Mouse (Mus musculus): ENCODE data around the gene Rhbdl3. TPM values are rescaled to one million over a fixed set of nuclear protein-coding genes. Genes with fewer than 3 reads are reported as not detected.
A peak's percentile ranks its signal among the peaks of the same experiment; 100 is the strongest.

The Rhbdl3 gene
- 0.17 TPM for polyA plus RNA-seq (2012; fragmentation: generic; extraction: Trizol)

DNA sequence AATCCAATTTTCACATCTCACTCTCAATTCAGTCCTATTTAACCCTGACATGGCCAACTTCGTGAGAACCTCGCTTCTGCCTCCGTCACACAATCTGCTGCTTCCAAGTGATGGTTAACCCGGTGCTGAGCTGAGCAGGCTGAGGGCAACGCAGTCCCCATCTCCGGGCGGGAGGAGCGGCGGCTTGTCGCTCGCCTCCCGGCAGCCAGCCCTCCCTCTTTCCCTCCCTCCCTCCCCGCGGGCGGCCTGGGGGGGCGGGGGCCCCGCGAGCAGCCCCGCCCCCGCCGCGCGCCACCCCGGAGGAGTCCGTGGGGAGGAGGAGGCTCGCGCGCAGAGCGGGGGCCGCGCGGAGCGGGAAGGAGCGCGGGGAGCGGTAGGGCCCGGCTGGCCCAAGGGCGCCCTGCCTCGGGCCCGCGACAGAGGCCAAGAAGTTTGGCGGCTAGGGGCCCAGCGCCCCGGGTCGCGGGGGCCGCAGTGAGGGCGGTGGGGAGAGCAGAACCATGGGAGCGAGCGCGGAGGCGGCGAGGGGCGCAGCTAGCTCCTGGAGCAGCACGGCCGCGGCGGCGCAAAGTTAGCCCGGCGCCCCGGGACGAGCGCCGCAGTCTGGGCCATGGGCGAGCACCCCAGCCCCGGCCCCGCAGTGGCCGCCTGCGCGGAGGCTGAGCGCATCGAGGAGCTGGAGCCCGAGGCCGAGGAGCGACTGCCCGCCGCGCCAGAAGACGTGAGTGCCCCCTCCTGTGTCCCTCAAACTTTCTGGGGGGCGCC, at the start of gene Rhbdl3:
TSS of gene Rhbdl3 (plus strand) at position 362 of the 765 bp plus-strand sequence.
- TF ChIP-seq MAX (IDR thresholded peaks at IDR 0.05; ENCODE audit: low read depth) (no peak), TCF12 (IDR thresholded peaks at IDR 0.05; ENCODE audit: insufficient read depth, poor library complexity, severe bottlenecking) (no peak), USF1 (IDR thresholded peaks at IDR 0.05; ENCODE audit: low read depth) (no peak), POLR2A (IDR thresholded peaks at IDR 0.05; ENCODE audit: insufficient read length, low read depth) (peak; percentile 46)
- Histone ChIP-seq H3K36me3 (ENCODE audit: control insufficient read depth, insufficient read depth) (no peaks in the 10 kb centered on the region), H3K79me2 (ENCODE audit: control insufficient read depth, insufficient read depth) (no peaks in the 10 kb centered on the region), H3ac (ENCODE audit: control insufficient read depth, insufficient read length) (no peak within 1 kb of the TSS), H3K4me2 (ENCODE audit: low read depth) (peak within 1 kb of the TSS; percentile 92), H3K4me3 (peak within 1 kb of the TSS; percentile 14), H3K27me3 (ENCODE audit: control insufficient read depth, insufficient read depth, insufficient read length) (peaks cover 45% of the 10 kb centered on the region)

DNA sequence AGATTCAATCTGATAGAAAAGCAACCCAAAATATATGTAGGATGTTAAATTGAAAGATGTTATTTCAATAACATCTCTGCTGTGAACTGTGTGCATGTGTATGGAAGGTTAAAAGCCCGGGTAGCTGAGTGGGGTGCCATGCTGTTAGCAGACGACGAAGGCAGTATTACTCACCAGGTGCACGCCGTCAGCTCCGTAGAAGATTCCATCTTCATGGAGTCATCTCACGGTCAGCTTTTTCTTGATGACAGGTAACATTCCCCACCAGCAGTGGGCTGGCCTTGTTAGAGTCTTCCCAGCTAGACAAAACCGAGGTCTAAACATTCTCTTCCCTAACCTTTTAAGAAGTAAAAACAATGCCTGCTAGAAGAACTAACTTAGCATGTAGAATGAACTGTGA, 36.6 kb upstream of the Rhbdl3 start:
- H3K79me2 ChIP-seq (ENCODE audit: control insufficient read depth, insufficient read depth), result no peaks in the 10 kb centered on the region

DNA sequence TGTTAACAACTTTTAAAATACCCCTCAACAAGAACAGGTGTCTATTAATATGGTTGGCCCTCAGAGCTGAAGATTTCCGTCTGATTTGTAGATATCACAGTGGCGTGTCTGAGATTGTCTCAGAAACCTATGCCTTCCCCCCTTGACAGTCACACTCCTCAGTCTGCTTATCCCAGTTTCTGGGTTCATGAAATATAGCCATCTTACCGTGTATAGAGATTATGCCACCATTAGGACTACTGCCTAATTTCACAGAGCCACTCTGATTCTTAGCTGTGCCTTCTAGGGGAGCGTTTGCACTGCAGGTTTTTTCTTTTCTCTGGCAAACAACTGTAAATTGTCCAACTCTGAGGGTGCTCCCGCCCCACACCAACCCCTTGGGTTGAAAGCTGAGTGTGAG, 29.6 kb upstream of the Rhbdl3 start:
- Histone ChIP-seq H3K4me2 (ENCODE audit: low read depth) (no peak overlapping the region), H3K4me3 (no peak overlapping the region), H3K36me3 (ENCODE audit: control insufficient read depth, insufficient read depth) (peaks cover 14% of the 10 kb centered on the region), H3ac (ENCODE audit: control insufficient read depth, insufficient read length) (no peak overlapping the region), H3K27me3 (ENCODE audit: control insufficient read depth, insufficient read depth, insufficient read length) (no peaks in the 10 kb centered on the region), H3K79me2 (ENCODE audit: control insufficient read depth, insufficient read depth) (no peaks in the 10 kb centered on the region)
- TF ChIP-seq USF1 (IDR thresholded peaks at IDR 0.05; ENCODE audit: low read depth) (no peak), CEBPB (IDR thresholded peaks at IDR 0.05; ENCODE audit: insufficient read depth, poor library complexity, severe bottlenecking) (no peak), POLR2A (IDR thresholded peaks at IDR 0.05; ENCODE audit: insufficient read length, low read depth) (no peak), REST (IDR thresholded peaks at IDR 0.05; ENCODE audit: insufficient read depth, insufficient read length) (no peak), TCF3 (IDR thresholded peaks at IDR 0.05; ENCODE audit: insufficient read length, low read depth) (no peak)

More for the DNA sequence above, 36.6 kb upstream of the Rhbdl3 start:
- H3K36me3 ChIP-seq (ENCODE audit: control insufficient read depth, insufficient read depth), result peaks cover 48% of the 10 kb centered on the region
- TF ChIP-seq E2F4 (IDR thresholded peaks at IDR 0.05; ENCODE audit: insufficient read depth) (no peak), USF1 (IDR thresholded peaks at IDR 0.05; ENCODE audit: low read depth) (no peak), MYOD1 (IDR thresholded peaks at IDR 0.05; ENCODE audit: control insufficient read depth in 1 of 3, insufficient read length in 2 of 3, low read depth in 2 of 3) (no peak), MYOG (IDR thresholded peaks at IDR 0.05; ENCODE audit: control insufficient read depth in 1 of 3, insufficient read depth in 1 of 3, insufficient read length in 2 of 3, low read depth in 2 of 3) (no peak), POLR2AphosphoS2 (IDR thresholded peaks at IDR 0.05; ENCODE audit: insufficient read length, low read depth) (no peak), SRF (IDR thresholded peaks at IDR 0.05; ENCODE audit: control insufficient read depth, insufficient read length, low read depth) (no peak), MAX (IDR thresholded peaks at IDR 0.05; ENCODE audit: low read depth) (no peak), CEBPB (IDR thresholded peaks at IDR 0.05; ENCODE audit: insufficient read depth, poor library complexity, severe bottlenecking) (no peak), TCF12 (IDR thresholded peaks at IDR 0.05; ENCODE audit: insufficient read depth, poor library complexity, severe bottlenecking) (no peak), TCF3 (IDR thresholded peaks at IDR 0.05; ENCODE audit: insufficient read length, low read depth) (no peak), REST (IDR thresholded peaks at IDR 0.05; ENCODE audit: insufficient read depth, insufficient read length) (no peak), POLR2A (IDR thresholded peaks at IDR 0.05; ENCODE audit: insufficient read length, low read depth) (no peak)
- no peak overlapping the region for H3K4me3 ChIP-seq
- H3K27me3 ChIP-seq (ENCODE audit: control insufficient read depth, insufficient read depth, insufficient read length), result no peaks in the 10 kb centered on the region
- H3ac ChIP-seq (ENCODE audit: control insufficient read depth, insufficient read length), result no peak overlapping the region
- H3K4me2 ChIP-seq (ENCODE audit: low read depth), result no peak overlapping the region

DNA sequence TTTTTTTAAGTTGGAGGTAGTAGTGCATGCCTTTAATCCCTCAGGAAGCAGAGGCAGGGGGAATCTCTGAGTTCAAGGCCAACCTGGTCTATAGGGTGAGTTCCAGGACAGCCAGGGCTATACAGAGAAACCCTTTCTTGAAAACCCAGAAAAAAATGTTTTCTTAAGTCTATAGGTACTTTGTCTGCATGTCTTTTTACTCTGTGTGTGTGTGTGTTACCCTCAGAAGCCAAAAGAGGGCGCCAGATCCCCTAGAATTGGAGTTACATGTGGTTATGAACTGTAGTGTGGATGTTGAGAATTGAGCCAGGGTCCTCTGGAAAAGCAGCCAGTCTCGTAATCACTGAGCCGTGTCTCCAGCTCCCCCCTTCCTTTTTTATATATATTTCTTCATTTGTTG, 25.7 kb upstream of the Rhbdl3 start:
- TF ChIP-seq CEBPB (IDR thresholded peaks at IDR 0.05; ENCODE audit: insufficient read depth, poor library complexity, severe bottlenecking) (no peak), E2F4 (IDR thresholded peaks at IDR 0.05; ENCODE audit: insufficient read depth) (no peak), USF1 (IDR thresholded peaks at IDR 0.05; ENCODE audit: low read depth) (no peak), REST (IDR thresholded peaks at IDR 0.05; ENCODE audit: insufficient read depth, insufficient read length) (no peak), POLR2AphosphoS2 (IDR thresholded peaks at IDR 0.05; ENCODE audit: insufficient read length, low read depth) (no peak), TCF3 (IDR thresholded peaks at IDR 0.05; ENCODE audit: insufficient read length, low read depth) (no peak), MYOG (IDR thresholded peaks at IDR 0.05; ENCODE audit: control insufficient read depth in 1 of 3, insufficient read depth in 1 of 3, insufficient read length in 2 of 3, low read depth in 2 of 3) (no peak), MAX (IDR thresholded peaks at IDR 0.05; ENCODE audit: low read depth) (no peak), MYOD1 (IDR thresholded peaks at IDR 0.05; ENCODE audit: control insufficient read depth in 1 of 3, insufficient read length in 2 of 3, low read depth in 2 of 3) (no peak)
- Histone ChIP-seq H3K27me3 (ENCODE audit: control insufficient read depth, insufficient read depth, insufficient read length) (no peaks in the 10 kb centered on the region), H3ac (ENCODE audit: control insufficient read depth, insufficient read length) (no peak overlapping the region), H3K79me2 (ENCODE audit: control insufficient read depth, insufficient read depth) (no peaks in the 10 kb centered on the region), H3K4me2 (ENCODE audit: low read depth) (no peak overlapping the region), H3K4me3 (no peak overlapping the region), H3K36me3 (ENCODE audit: control insufficient read depth, insufficient read depth) (no peaks in the 10 kb centered on the region)

DNA sequence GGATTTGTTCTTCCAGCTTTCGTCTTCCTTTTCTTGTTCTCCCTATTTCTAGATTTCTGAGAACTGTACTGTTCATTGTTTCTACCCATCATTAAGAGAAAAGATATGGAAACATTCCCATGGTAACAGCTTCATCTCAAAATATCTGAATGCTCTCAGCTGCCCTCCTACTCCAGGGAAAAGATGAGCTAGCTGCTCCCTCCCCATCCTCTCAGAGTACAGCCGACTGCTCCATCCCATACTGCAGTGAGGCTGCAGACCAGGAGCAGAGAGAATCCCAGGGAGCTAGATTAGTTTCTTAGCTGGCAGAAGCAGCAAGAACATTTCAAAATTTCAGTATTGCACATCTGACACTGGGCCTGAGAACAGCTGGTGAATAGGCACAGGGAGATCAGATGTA, 22.7 kb upstream of the Rhbdl3 start:
- H3K36me3 ChIP-seq (ENCODE audit: control insufficient read depth, insufficient read depth), result no peaks in the 10 kb centered on the region
- no peak for TF ChIP-seq REST (IDR thresholded peaks at IDR 0.05; ENCODE audit: insufficient read depth, insufficient read length)
- TF ChIP-seq MYOG (IDR thresholded peaks at IDR 0.05; ENCODE audit: control insufficient read depth in 1 of 3, insufficient read depth in 1 of 3, insufficient read length in 2 of 3, low read depth in 2 of 3), result no peak
- no peak for TF ChIP-seq MYOD1 (IDR thresholded peaks at IDR 0.05; ENCODE audit: control insufficient read depth in 1 of 3, insufficient read length in 2 of 3, low read depth in 2 of 3)
- no peak for TF ChIP-seq SRF (IDR thresholded peaks at IDR 0.05; ENCODE audit: control insufficient read depth, insufficient read length, low read depth)
- no peak for TF ChIP-seq CEBPB (IDR thresholded peaks at IDR 0.05; ENCODE audit: insufficient read depth, poor library complexity, severe bottlenecking)
- TF ChIP-seq USF1 (IDR thresholded peaks at IDR 0.05; ENCODE audit: low read depth), result no peak
- no peak for TF ChIP-seq TCF12 (IDR thresholded peaks at IDR 0.05; ENCODE audit: insufficient read depth, poor library complexity, severe bottlenecking)
- no peak for TF ChIP-seq POLR2A (IDR thresholded peaks at IDR 0.05; ENCODE audit: insufficient read length, low read depth)
- TF ChIP-seq POLR2AphosphoS2 (IDR thresholded peaks at IDR 0.05; ENCODE audit: insufficient read length, low read depth), result no peak
- TF ChIP-seq MAX (IDR thresholded peaks at IDR 0.05; ENCODE audit: low read depth), result no peak
- no peak for TF ChIP-seq TCF3 (IDR thresholded peaks at IDR 0.05; ENCODE audit: insufficient read length, low read depth)
- TF ChIP-seq E2F4 (IDR thresholded peaks at IDR 0.05; ENCODE audit: insufficient read depth), result no peak
- H3K27me3 ChIP-seq (ENCODE audit: control insufficient read depth, insufficient read depth, insufficient read length), result no peaks in the 10 kb centered on the region

More for the DNA sequence above, 22.7 kb upstream of the Rhbdl3 start:
- H3K4me2 ChIP-seq (ENCODE audit: low read depth), result no peak overlapping the region
- H3K79me2 ChIP-seq (ENCODE audit: control insufficient read depth, insufficient read depth), result no peaks in the 10 kb centered on the region
- H3ac ChIP-seq (ENCODE audit: control insufficient read depth, insufficient read length), result no peak overlapping the region
- H3K4me3 ChIP-seq, result no peak overlapping the region

Measured in myocyte (in vitro differentiated cells).